Mouse (Mus musculus): ENCODE results near the gene Tarbp2.
A peak's percentile ranks its signal among the peaks of the same experiment; 100 is the strongest.

Gene Tarbp2

DNA sequence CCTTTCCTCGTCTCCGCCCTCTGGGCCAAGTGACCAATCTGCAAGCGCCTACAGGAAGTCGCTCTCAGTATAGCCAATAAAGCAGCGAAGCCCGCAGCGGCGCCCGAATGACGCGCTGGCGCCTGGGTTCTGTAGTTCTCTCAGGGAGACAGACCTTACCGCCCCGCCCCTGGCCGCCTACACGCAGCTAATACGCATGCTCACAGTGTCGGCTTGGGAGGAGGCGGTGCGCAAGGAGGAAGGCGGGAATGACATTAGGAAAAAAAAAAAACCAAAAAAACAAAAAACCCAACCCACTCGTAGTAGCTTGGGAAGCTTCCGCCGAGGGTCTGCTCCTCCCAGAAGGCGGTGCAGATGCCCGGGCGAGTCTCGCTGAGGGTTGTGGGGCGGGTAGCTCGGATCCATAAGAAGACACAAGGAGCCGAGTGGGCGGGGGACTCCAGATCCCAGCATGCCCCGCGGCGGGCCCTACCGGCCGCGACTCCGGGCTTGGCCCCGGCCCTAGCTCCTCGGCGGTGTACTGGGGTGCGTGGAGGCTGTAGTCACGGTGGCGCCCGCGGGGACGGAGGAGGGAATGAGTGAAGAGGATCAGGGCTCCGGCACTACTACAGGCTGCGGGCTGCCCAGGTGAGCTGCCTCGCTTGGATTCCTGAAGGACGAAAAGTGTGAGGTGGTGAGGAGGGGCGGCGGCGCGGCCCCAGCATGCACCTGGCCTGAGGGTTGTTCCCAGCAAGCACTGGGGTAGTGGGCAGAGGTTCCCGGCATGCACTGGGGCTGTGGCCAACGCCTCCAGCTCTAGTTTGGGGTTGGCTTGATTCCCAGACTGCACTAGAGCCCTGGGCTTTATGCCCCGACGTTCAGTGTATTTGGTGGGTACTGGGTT lies at the start of gene Tarbp2:
Tarbp2 (plus strand) TSS at position 217 of the 883 bp plus-strand sequence.
- peak; percentile 100 for DNase-seq (ENCODE audit: extremely low read depth, insufficient read length, low spot score)

GRCm38 (mm10) chr15:102468675-102469370 lies 49.2 kb upstream of the Tarbp2 start:
- no peak for DNase-seq (ENCODE audit: extremely low read depth, insufficient read length, low spot score)

DNA sequence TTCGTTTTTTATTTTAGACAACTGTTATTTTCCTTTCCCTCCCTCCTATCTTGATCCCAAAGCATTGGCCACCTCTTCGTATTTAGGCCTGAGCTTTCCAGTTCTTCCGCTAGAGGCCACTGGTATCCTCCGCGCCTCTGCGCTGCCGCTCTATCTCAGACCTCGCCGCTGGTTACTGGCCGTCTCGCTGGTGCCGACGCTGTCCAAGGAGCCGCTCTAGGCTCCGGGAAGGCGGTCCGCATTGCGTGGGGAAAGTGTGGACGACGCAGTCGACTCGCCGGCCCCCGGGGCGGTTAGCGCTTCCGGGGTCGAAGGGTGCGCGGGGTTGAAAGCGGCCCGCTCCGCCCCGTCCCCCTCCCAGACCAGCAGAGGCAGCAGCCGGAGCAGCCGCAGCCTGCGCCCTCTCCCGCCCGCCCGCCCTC lies 47.8 kb upstream of the Tarbp2 start, which contains the start of gene Pcbp2:
Pcbp2 (plus strand) TSS at position 357 of the 422 bp plus-strand sequence.
- peak; percentile 97 for DNase-seq (ENCODE audit: extremely low read depth, insufficient read length, low spot score)

DNA sequence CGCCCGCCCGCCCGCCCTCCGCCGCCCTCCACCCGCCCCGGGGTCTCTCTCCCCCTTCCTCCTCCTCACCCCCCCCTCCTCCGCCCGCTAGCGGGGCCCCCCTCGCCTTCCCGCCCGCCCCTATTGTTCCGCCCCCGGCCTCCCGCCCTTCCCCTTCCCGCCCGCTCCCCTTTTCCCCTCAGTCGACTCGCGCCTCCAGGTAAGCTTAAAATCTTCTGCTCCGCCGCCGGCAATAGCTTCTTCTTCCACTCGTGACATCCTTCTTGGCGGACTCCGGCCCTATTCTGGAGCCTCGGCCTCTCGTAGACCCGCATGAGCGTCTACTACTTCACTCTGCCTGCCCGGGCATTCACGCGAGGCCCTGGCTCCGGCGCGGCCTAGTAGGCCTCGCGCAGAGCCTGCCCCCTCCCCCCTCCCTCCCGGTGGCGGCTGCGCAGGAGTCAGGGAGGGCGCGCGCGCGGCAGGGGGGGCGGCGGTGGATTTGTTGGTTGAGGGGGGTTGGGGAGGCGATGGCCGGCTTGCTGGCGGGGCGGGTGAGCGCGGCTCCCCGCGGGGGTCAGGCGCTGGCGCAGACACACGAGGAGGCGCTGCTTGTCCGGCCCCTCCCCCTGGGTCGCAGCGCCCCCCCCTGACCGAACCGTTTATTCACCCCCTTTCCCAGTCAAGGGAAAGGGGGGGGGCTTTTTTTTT lies 47.2 kb upstream of the Tarbp2 start:
- peak; percentile 85 for DNase-seq (ENCODE audit: extremely low read depth, insufficient read length, low spot score)

- no peak for DNase-seq (ENCODE audit: extremely low read depth, insufficient read length, low spot score)
Measured at GRCm38 (mm10) chr15:102471295-102471645, 46.7 kb upstream of the Tarbp2 start.

- DNase-seq (ENCODE audit: extremely low read depth, insufficient read length, low spot score): no peak
Measured at GRCm38 (mm10) chr15:102471727-102472126, 46.3 kb upstream of the Tarbp2 start.

DNA sequence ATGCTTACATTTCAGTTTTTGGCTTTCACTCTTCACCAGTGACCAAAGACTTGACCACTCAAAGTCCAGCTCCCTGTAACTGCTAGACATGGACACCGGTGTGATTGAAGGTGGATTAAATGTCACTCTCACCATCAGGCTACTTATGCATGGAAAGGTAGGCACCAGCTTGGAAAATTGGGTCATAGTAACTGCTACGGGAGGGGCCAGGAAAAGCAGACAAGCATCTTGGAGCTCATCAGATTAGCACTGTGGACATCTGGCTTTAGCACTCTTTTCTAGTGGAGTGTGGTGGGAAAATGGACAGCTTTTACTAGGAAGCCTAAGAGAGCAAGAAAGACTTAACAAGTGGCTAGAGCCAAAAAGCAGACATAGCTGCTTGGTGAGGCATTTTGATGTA lies 44.7 kb upstream of the Tarbp2 start:
- no peak for DNase-seq (ENCODE audit: extremely low read depth, insufficient read length, low spot score)

GRCm38 (mm10) chr15:102474520-102474919 lies 43.5 kb upstream of the Tarbp2 start:
- DNase-seq (ENCODE audit: extremely low read depth, insufficient read length, low spot score): no peak

DNA sequence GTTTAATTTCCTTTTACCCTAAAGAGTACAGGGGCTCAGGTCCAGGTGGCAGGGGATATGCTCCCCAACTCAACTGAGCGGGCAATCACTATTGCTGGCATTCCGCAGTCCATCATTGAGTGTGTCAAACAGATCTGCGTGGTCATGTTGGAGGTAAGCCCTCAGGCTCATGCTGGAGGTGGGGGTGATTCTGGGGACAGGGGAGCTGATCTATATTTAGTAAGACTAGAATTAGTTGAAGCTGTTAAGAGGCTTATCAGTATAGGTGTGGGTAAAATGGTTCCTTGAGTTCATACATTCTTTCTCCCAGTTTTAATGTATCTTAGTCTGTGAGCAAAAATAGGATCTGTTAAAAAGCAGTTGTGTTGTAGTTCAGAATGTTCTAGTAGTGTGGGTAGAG lies 34.9 kb upstream of the Tarbp2 start:
- DNase-seq (ENCODE audit: extremely low read depth, insufficient read length, low spot score): no peak

GRCm38 (mm10) chr15:102485853-102486252 lies 32.1 kb upstream of the Tarbp2 start:
- DNase-seq (ENCODE audit: extremely low read depth, insufficient read length, low spot score): no peak

GRCm38 (mm10) chr15:102487664-102488063 lies 30.3 kb upstream of the Tarbp2 start:
- DNase-seq (ENCODE audit: extremely low read depth, insufficient read length, low spot score): no peak

- DNase-seq (ENCODE audit: extremely low read depth, insufficient read length, low spot score): no peak
Measured at GRCm38 (mm10) chr15:102498322-102498721, 19.7 kb upstream of the Tarbp2 start.

DNA sequence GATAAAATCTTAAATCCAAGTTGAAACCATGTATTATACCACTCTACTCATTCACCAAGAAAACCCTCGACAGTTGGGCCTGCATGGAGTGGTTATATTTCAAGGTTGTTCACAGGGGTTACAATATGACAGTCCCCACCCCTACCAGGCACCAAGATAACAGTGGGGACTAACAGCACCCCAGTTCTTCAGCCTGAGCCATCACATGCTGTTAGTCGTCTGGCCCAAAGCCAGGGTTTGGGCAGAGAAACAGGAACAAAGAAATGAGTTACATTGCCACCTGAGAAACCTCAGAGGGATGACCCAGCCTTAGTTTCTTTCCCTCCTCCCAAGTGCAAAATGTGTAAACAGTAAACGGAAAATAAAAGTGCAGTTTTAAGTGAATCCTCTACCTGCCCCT lies 18.6 kb upstream of the Tarbp2 start:
- no peak for DNase-seq (ENCODE audit: extremely low read depth, insufficient read length, low spot score)

GRCm38 (mm10) chr15:102499851-102500250 lies 18.1 kb upstream of the Tarbp2 start:
- no peak for DNase-seq (ENCODE audit: extremely low read depth, insufficient read length, low spot score)

GRCm38 (mm10) chr15:102500479-102500878 lies 17.5 kb upstream of the Tarbp2 start:
- no peak for DNase-seq (ENCODE audit: extremely low read depth, insufficient read length, low spot score)

DNA sequence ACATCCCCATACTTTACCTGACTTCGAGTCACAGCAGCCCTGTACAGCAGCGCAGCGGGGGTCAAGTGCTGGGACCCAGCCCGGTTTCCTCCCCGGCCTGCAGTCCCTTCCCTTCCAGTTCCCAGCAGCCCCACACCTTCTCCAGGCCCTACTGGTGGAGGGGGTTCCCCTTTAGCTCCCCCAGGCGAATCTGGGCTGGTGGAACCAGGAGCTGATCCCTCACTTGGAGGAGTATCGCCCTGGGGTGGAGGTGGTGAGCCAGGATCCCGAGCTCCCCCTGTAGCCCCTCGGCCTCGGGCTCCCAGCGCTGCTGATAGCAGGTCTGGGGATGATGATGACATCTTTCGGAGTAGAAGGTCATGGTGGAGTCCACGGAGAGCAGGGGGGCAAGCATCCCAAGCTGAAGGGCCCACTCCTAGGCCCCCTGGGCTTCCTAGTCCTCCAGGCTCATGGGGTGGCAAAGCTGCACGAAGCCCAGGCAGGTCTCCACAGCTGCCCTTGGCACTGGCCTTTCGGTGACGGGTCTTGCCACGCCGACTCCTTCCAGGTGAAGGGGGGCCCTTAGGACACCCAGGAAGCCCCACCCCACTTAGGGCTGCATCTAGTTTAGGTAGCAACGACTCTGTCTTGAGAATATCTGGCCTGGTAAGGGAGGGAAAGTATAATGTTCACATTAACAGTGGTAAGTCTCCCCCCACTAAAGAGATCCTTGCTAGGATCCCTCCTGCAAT lies 16.7 kb upstream of the Tarbp2 start:
- DNase-seq (ENCODE audit: extremely low read depth, insufficient read length, low spot score): no peak

DNA sequence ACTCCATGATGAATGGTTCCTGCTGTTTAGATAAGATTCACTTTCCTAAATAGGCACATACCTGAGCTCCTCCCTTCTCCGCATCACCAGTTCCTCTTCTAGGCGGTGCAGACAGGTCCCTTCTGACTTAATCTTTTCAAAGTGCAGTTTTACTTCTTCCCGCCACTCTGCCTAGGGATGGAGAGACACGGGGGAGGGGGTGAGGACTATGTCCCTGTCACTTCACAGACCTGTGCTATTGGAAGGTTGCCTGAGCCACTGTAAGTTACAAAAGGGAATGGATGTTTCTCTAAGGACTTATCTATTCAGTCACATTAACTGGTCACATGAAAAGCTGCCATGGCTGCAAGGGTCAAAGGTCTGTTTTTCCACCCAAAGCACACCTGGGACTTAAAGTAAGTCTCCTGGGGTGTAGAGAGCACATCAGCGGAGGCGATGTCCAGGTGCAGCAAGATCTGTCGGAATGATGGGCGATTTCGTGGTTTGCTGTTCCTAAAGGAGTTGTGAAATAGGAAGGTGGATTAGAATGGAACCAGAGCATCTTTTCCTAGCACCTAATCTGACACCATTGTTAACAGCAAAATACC lies 15.6 kb upstream of the Tarbp2 start:
- DNase-seq (ENCODE audit: extremely low read depth, insufficient read length, low spot score): no peak

- no peak for DNase-seq (ENCODE audit: extremely low read depth, insufficient read length, low spot score)
Measured at GRCm38 (mm10) chr15:102503447-102503846, 14.5 kb upstream of the Tarbp2 start, which contains the start of gene Gm10337. Gm10337 (plus strand) TSS chr15:102503722.

DNA sequence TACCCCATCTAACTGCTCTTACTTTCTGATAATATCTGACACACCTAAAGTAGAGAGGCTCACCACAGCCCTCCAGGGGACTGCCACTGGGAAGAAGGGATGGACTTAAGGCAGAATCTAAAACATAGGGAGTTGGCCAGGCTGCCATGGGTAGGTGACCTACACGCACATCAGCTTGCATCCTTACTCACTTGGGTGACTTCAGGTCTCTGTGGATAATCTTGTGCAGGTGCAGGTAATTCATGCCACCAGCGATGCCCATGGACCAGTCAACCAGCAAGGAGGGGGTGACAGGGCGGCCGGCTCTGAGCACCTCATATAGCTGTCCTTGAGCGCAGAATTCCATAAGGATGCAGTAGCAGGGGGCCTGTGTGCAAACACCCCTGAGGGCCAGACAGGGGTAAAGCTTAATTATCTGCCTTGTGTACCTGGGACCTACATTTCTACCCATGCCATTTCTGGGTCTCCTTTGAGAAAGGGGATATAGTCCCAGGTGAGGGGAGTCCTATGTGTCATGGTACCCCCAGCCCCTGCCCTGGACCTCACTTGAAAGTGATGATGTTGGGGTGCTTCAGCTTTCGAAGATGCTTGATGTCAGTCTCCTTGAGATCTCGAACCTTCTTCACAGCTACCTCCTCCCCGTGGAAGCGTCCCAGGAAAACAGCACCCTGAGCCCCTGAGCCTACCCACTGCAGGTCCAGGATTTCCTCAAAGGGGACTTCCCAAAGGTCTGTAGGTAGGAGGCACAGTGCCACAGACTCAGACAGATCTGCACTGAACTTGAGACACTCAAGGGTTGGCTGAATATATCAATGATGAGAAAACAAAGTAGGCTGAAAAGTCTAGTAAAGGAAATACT lies 13.8 kb upstream of the Tarbp2 start:
- DNase-seq (ENCODE audit: extremely low read depth, insufficient read length, low spot score): no peak
